In the genomic region with DNA sequence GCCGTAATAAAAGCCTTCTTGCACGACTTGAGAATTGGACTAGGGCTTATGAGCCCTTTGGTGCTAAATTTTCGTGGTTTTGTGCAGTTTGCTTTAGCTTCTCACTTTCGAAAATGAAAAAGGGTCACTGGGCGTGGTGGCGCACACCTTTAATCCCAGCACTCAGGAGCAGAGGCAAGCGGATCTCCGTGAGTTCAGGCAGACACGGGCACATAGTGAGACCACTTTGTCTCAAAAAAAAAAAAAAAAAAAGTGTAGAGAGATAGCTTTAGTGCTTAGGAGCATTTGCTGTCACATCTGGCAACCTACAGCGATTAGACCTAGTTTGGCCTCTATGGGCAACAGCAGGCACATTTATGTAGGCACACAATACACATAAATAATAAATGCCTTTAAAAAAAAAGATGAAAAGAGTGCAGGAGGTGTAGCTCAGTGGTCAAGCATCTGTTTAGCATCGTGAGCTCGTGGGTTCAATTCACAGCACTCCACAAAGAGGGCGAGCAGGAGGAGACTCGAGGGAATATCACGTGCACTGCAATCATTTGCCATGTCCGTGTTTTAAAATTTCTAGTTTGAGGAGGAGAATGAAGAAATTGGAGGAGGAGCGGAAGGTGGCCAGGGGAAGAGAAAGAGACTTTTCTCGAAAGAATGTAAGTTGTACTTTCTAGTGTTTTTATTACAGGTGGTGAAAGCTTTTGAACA, we compare ENCODE assay signal across 8 mouse cellular contexts. TPM values are rescaled to one million over a fixed set of nuclear protein-coding genes. Genes with fewer than 3 reads are reported as not detected.
DNase-seq lines count a peak whose midpoint lies in the region; ATAC-seq and TF ChIP-seq lines count a peak whose summit lies in the region.

No protein-coding gene starts in this region.

- no peak for TF ChIP-seq RAD21 in MEL (IDR thresholded peaks at IDR 0.05; ENCODE audit: low read depth, low read length)

- ATAC-seq in kidney, embryonic 14.5 days (ENCODE audit: low FRiP score, low TSS enrichment) = no peak
- ATAC-seq in hindbrain, embryonic 13.5 days (ENCODE audit: low FRiP score) = no peak
- no peak for ATAC-seq in midbrain, embryonic 14.5 days (ENCODE audit: low FRiP score, low TSS enrichment)
- no peak for ATAC-seq in frontal cortex, adult (ENCODE audit: low TSS enrichment)

- H3K4me2 ChIP-seq in kidney, embryonic 14.5 days (replicated peaks; ENCODE audit: low read depth, low read length) = peak overlapping the region; percentile 56
- peak overlapping the region; percentile 73 for H3K4me2 ChIP-seq in hindbrain, embryonic 13.5 days
- H3K4me2 ChIP-seq in midbrain, embryonic 14.5 days (ENCODE audit: low read length) = peak overlapping the region; percentile 72

- no peaks in the 10 kb centered on the region for H3K9me3 ChIP-seq in kidney, embryonic 14.5 days (ENCODE audit: control insufficient read depth, low read length)
- no peaks in the 10 kb centered on the region for H3K9me3 ChIP-seq in MEL (replicated peaks; ENCODE audit: insufficient read depth, low read length)
- no peaks in the 10 kb centered on the region for H3K9me3 ChIP-seq in hindbrain, embryonic 13.5 days
- H3K9me3 ChIP-seq in midbrain, embryonic 14.5 days (ENCODE audit: control insufficient read depth, low read length) = no peaks in the 10 kb centered on the region

- H3K4me1 ChIP-seq in kidney, embryonic 14.5 days (ENCODE audit: control insufficient read depth, insufficient read depth, low read length) = peaks cover 16% of the 10 kb centered on the region
- H3K4me1 ChIP-seq in MEL (ENCODE audit: control insufficient read depth in 1 of 2, insufficient read depth in 2 of 2, low read length in 2 of 2) = peaks cover 2 to 7% of the 10 kb centered on the region in 2 experiments
- peaks cover 33% of the 10 kb centered on the region for H3K4me1 ChIP-seq in hindbrain, embryonic 13.5 days (replicated peaks)
- peaks cover 21% of the 10 kb centered on the region for H3K4me1 ChIP-seq in midbrain, embryonic 14.5 days (ENCODE audit: control insufficient read depth, insufficient read depth, low read length)

- peak overlapping the region; percentile 68 for H3K9ac ChIP-seq in kidney, embryonic 14.5 days (ENCODE audit: low read depth, low read length)
- H3K9ac ChIP-seq in MEL (ENCODE audit: control insufficient read depth, low read depth, low read length, poor library complexity, severe bottlenecking) = peak overlapping the region; percentile 81
- H3K9ac ChIP-seq in hindbrain, embryonic 13.5 days = peak overlapping the region; percentile 83
- peak overlapping the region; percentile 76 for H3K9ac ChIP-seq in midbrain, embryonic 14.5 days (replicated peaks; ENCODE audit: low read length)

- no peak for DNase-seq in kidney, adult 18-20 months
- DNase-seq in MEL (ENCODE audit: low read depth, low spot score) = no peak
- no peak for DNase-seq in midbrain, embryonic 14.5 days
- no peak for DNase-seq in right cerebral cortex, postnatal 4 days
- DNase-seq in urinary bladder, postnatal 10 days (ENCODE audit: low spot score) = no peak

- H3K27me3 ChIP-seq in kidney, embryonic 14.5 days (ENCODE audit: control insufficient read depth, insufficient read depth, low read length) = no peaks in the 10 kb centered on the region
- peaks cover 3 to 4% of the 10 kb centered on the region in 2 experiments; a peak in 3 of 4 replicates for H3K27me3 ChIP-seq in MEL (ENCODE audit: control insufficient read depth in 1 of 2, insufficient read depth in 2 of 2, low read length in 2 of 2)
- no peaks in the 10 kb centered on the region for H3K27me3 ChIP-seq in hindbrain, embryonic 13.5 days
- H3K27me3 ChIP-seq in midbrain, embryonic 14.5 days (ENCODE audit: control insufficient read depth, insufficient read depth, low read length) = no peaks in the 10 kb centered on the region

- TF ChIP-seq CTCF in MEL (IDR thresholded peaks at IDR 0.05 in 2 of 3, conservative IDR thresholded peaks at IDR 0.05 in 1 of 3; ENCODE audit: control insufficient read depth in 1 of 3, insufficient read depth in 1 of 3, low read depth in 2 of 3, low read length in 3 of 3, poor library complexity in 1 of 3, severe bottlenecking in 1 of 3) = no peak

- TF ChIP-seq POLR2A in MEL (IDR thresholded peaks at IDR 0.05; ENCODE audit: control insufficient read depth in 1 of 2, insufficient read depth in 1 of 2, low read depth in 1 of 2, low read length in 2 of 2, poor library complexity in 1 of 2) = no peak

- WGBS in kidney, embryonic 14.5 days = 42% methylated on average over 18 of the region's 18 CpGs
- WGBS in hindbrain, embryonic 13.5 days = 43% methylated on average over 18 of the region's 18 CpGs
- WGBS in midbrain, embryonic 14.5 days = 37% methylated on average over 18 of the region's 18 CpGs

- no peaks in the 10 kb centered on the region for H3K36me3 ChIP-seq in kidney, embryonic 14.5 days (ENCODE audit: control insufficient read depth, insufficient read depth, low read length)
- peaks cover 0 to 8% of the 10 kb centered on the region in 2 experiments; a peak in 2 of 4 replicates for H3K36me3 ChIP-seq in MEL (ENCODE audit: control insufficient read depth in 1 of 2, insufficient read depth in 2 of 2, low read length in 2 of 2)
- peaks cover 3% of the 10 kb centered on the region; the same call in 1 of the 2 replicates for H3K36me3 ChIP-seq in hindbrain, embryonic 13.5 days
- no peaks in the 10 kb centered on the region for H3K36me3 ChIP-seq in midbrain, embryonic 14.5 days (ENCODE audit: control insufficient read depth, insufficient read depth, low read length)

- peak in 1 of 2 experiments; percentile 1; a peak in 1 of 4 replicates for TF ChIP-seq EP300 in MEL (IDR thresholded peaks at IDR 0.05; ENCODE audit: low read depth in 1 of 2, low read length in 2 of 2)

- no peak overlapping the region for H3K27ac ChIP-seq in kidney, embryonic 14.5 days (ENCODE audit: low read depth, low read length)
- peak overlapping the region; percentile 73 for H3K27ac ChIP-seq in MEL (ENCODE audit: control insufficient read depth, low read depth, low read length)
- H3K27ac ChIP-seq in hindbrain, embryonic 13.5 days = 0 out of 2 replicates have a peak overlapping the region, but pooled peaks have one; percentile 82
- H3K27ac ChIP-seq in midbrain, embryonic 14.5 days (replicated peaks; ENCODE audit: low read depth, low read length) = no peak overlapping the region

- peaks cover 1% of the 10 kb centered on the region for H3K79me2 ChIP-seq in MEL (ENCODE audit: control insufficient read depth, insufficient read depth, low read length, poor library complexity)

- peak overlapping the region; percentile 62 for H3K4me3 ChIP-seq in kidney, embryonic 14.5 days (ENCODE audit: low read length)
- H3K4me3 ChIP-seq in MEL (ENCODE audit: control insufficient read depth in 1 of 2, insufficient read depth in 1 of 2, low read depth in 2 of 2, low read length in 2 of 2) = peak overlapping the region; percentile 67 to 71
- peak overlapping the region; percentile 61 for H3K4me3 ChIP-seq in hindbrain, embryonic 13.5 days
- peak overlapping the region; percentile 74 for H3K4me3 ChIP-seq in midbrain, embryonic 14.5 days (replicated peaks; ENCODE audit: low read depth, low read length)

TF ChIP-seq in MEL, 35 proteins besides CTCF, POLR2A, EP300 and RAD21 (continues in another document):
- TF ChIP-seq ELF1 (IDR thresholded peaks at IDR 0.05; ENCODE audit: low read depth, low read length) = no peak
- peak; percentile 65 for TF ChIP-seq MXI1 (IDR thresholded peaks at IDR 0.05; ENCODE audit: low read depth, low read length)
- TF ChIP-seq UBTF (IDR thresholded peaks at IDR 0.05; ENCODE audit: borderline replicate concordance, insufficient read depth, low read depth, low read length) = no peak

RNA-seq across cellular contexts. Expression of a gene that starts 1.0 kb away (rescaled TPM):
- polyA plus RNA-seq in kidney, embryonic 14.5 days (2014; fragmentation: Nextera tagmentation; extraction: Ambion mirVana) = 35.1 and 45.2 TPM in 2 replicates
- 5.4 and 6.5 TPM in 2 replicates for total RNA-seq in MEL (2012; rRNA removed)
- 1 to 10 TPM in 1 of 2 experiments, not detected in 1; 7.0 TPM for polyA plus RNA-seq in MEL (2012; ENCODE audit: insufficient read depth in 1 of 2, insufficient read length in 2 of 2, low read depth in 1 of 2, low replicate concordance in 2 of 2, missing spikeins in 1 of 2)
- 63.8 and 66.2 TPM in 2 replicates for polyA plus RNA-seq in hindbrain, embryonic 13.5 days (2015; fragmentation: Nextera tagmentation; extraction: Ambion mirVana)
- 63.4 and 63.6 TPM in 2 replicates for polyA plus RNA-seq in midbrain, embryonic 14.5 days (2014; fragmentation: Nextera tagmentation; extraction: Ambion mirVana)

RNA-seq across cellular contexts. Expression of a gene that starts 10.2 kb away (rescaled TPM):
- 20.4 and 32.7 TPM in 2 replicates for polyA plus RNA-seq in kidney, embryonic 14.5 days (2014; fragmentation: Nextera tagmentation; extraction: Ambion mirVana)
- 15.1 and 20.8 TPM in 2 replicates for total RNA-seq in MEL (2012; rRNA removed)
- 10 to 100 TPM in 1 of 2 experiments, not detected in 1; 15.9 TPM for polyA plus RNA-seq in MEL (2012; ENCODE audit: insufficient read depth in 1 of 2, insufficient read length in 2 of 2, low read depth in 1 of 2, low replicate concordance in 2 of 2, missing spikeins in 1 of 2)
- polyA plus RNA-seq in hindbrain, embryonic 13.5 days (2015; fragmentation: Nextera tagmentation; extraction: Ambion mirVana) = 58.8 and 60.6 TPM in 2 replicates
- 45.5 and 63.0 TPM in 2 replicates for polyA plus RNA-seq in midbrain, embryonic 14.5 days (2014; fragmentation: Nextera tagmentation; extraction: Ambion mirVana)

RNA-seq across cellular contexts. Expression of a gene that starts 18.6 kb away (rescaled TPM):
- polyA plus RNA-seq in kidney, embryonic 14.5 days (2014; fragmentation: Nextera tagmentation; extraction: Ambion mirVana) = 4.7 and 8.5 TPM in 2 replicates
- total RNA-seq in MEL (2012; rRNA removed) = 2.4 and 2.5 TPM in 2 replicates
- polyA plus RNA-seq in MEL (2012; ENCODE audit: insufficient read depth in 1 of 2, insufficient read length in 2 of 2, low read depth in 1 of 2, low replicate concordance in 2 of 2, missing spikeins in 1 of 2) = 1 to 10 TPM in 1 of 2 experiments, not detected in 1; 3.8 TPM
- polyA plus RNA-seq in hindbrain, embryonic 13.5 days (2015; fragmentation: Nextera tagmentation; extraction: Ambion mirVana) = 91.5 and 96.5 TPM in 2 replicates
- polyA plus RNA-seq in midbrain, embryonic 14.5 days (2014; fragmentation: Nextera tagmentation; extraction: Ambion mirVana) = 83.3 and 123 TPM in 2 replicates

RNA-seq across cellular contexts. Expression of a gene that starts 36.1 kb away (rescaled TPM):
- polyA plus RNA-seq in kidney, embryonic 14.5 days (2014; fragmentation: Nextera tagmentation; extraction: Ambion mirVana) = 0.59 and 2.0 TPM in 2 replicates
- total RNA-seq in MEL (2012; rRNA removed) = 0.08 and 0.29 TPM in 2 replicates
- polyA plus RNA-seq in MEL (2012; ENCODE audit: insufficient read depth in 1 of 2, insufficient read length in 2 of 2, low read depth in 1 of 2, low replicate concordance in 2 of 2, missing spikeins in 1 of 2) = under 1 TPM in 1 of 2 experiments, not detected in 1; 0.31 TPM
- polyA plus RNA-seq in hindbrain, embryonic 13.5 days (2015; fragmentation: Nextera tagmentation; extraction: Ambion mirVana) = 9.8 and 10.0 TPM in 2 replicates
- 18.8 and 21.8 TPM in 2 replicates for polyA plus RNA-seq in midbrain, embryonic 14.5 days (2014; fragmentation: Nextera tagmentation; extraction: Ambion mirVana)

RNA-seq across cellular contexts. Expression of a gene that starts 38.5 kb away (rescaled TPM):
- polyA plus RNA-seq in kidney, embryonic 14.5 days (2014; fragmentation: Nextera tagmentation; extraction: Ambion mirVana) = not detected in 2 replicates
- not detected in 2 replicates for total RNA-seq in MEL (2012; rRNA removed)
- polyA plus RNA-seq in MEL (2012; ENCODE audit: insufficient read depth in 1 of 2, insufficient read length in 2 of 2, low read depth in 1 of 2, low replicate concordance in 2 of 2, missing spikeins in 1 of 2) = under 1 TPM in 1 of 2 experiments, not detected in 1; 0.17 TPM
- polyA plus RNA-seq in hindbrain, embryonic 13.5 days (2015; fragmentation: Nextera tagmentation; extraction: Ambion mirVana) = 0.74 and 2.9 TPM in 2 replicates
- polyA plus RNA-seq in midbrain, embryonic 14.5 days (2014; fragmentation: Nextera tagmentation; extraction: Ambion mirVana) = 1.6 and 1.9 TPM in 2 replicates

Comparison
In these comparisons a context has a peak if more than half of its experiments do, and no peak if none do; other contexts are left out.
1. H3K27ac ChIP-seq: peak in MEL (single experiment) and hindbrain, embryonic 13.5 days (single experiment); none in kidney, embryonic 14.5 days (single experiment) and midbrain, embryonic 14.5 days (single experiment).
2. Peak in every context shown above with its lines, with median percentiles within 50 percentile points of each other: H3K4me2 ChIP-seq, H3K4me3 ChIP-seq and H3K9ac ChIP-seq.